In genomic region chr5:88814552-88814951, GRCm38 (mm10) we compare ENCODE assay signal across 27 mouse cellular contexts. TPM values are rescaled to one million over a fixed set of nuclear protein-coding genes. Genes with fewer than 3 reads are reported as not detected.
DNase-seq lines count a peak whose midpoint lies in the region; ATAC-seq and TF ChIP-seq lines count a peak whose summit lies in the region.
"Had no signal": no experiment of that assay in that cellular context is flagged by ENCODE, and none has a peak within 500 bp of the region (broad histone marks: within the 10 kb centered on the region; RNA-seq: fewer than 3 reads in every experiment).

No protein-coding gene starts in this region.

- no peak for ATAC-seq in midbrain, postnatal 0 days (ENCODE audit: low FRiP score)
- ATAC-seq in midbrain, embryonic 11.5 days (ENCODE audit: low FRiP score), result no peak
- no peak for ATAC-seq in frontal cortex, adult (ENCODE audit: low TSS enrichment)
- ATAC-seq: activated CD4-positive, CD25-positive, alpha-beta regulatory T cell, adult 4 months; forebrain, embryonic 16.5 days; intestine, embryonic 16.5 days; liver, embryonic 12.5 days; liver, postnatal 0 days; midbrain, embryonic 13.5 days had no signal

- no peaks in the 10 kb centered on the region for H3K27me3 ChIP-seq in midbrain, postnatal 0 days (ENCODE audit: insufficient read depth, low read length)
- no peaks in the 10 kb centered on the region for H3K27me3 ChIP-seq in midbrain, embryonic 11.5 days (ENCODE audit: control insufficient read depth, insufficient read depth, low read length)
- H3K27me3 ChIP-seq: embryonic facial prominence, embryonic 13.5 days; heart, embryonic 12.5 days; hindbrain, embryonic 15.5 days; liver, embryonic 12.5 days; midbrain, embryonic 13.5 days; neural tube, embryonic 15.5 days; stomach, embryonic 15.5 days had no signal

- H3K4me1 ChIP-seq in midbrain, postnatal 0 days (ENCODE audit: insufficient read depth, low read length), result no peaks in the 10 kb centered on the region
- H3K4me1 ChIP-seq in midbrain, embryonic 11.5 days (ENCODE audit: control insufficient read depth, insufficient read depth, low read length), result no peaks in the 10 kb centered on the region
- H3K4me1 ChIP-seq: embryonic facial prominence, embryonic 13.5 days; heart, embryonic 12.5 days; hindbrain, embryonic 15.5 days; liver, embryonic 12.5 days; midbrain, embryonic 13.5 days; neural tube, embryonic 15.5 days; stomach, embryonic 15.5 days had no signal

- H3K36me3 ChIP-seq in midbrain, postnatal 0 days (ENCODE audit: insufficient read depth, low read length), result no peaks in the 10 kb centered on the region
- H3K36me3 ChIP-seq in midbrain, embryonic 11.5 days (ENCODE audit: control insufficient read depth, insufficient read depth, low read length), result no peaks in the 10 kb centered on the region
- H3K36me3 ChIP-seq: embryonic facial prominence, embryonic 13.5 days; heart, embryonic 12.5 days; hindbrain, embryonic 15.5 days; liver, embryonic 12.5 days; midbrain, embryonic 13.5 days; neural tube, embryonic 15.5 days; stomach, embryonic 15.5 days had no signal

- H3K4me3 ChIP-seq in midbrain, postnatal 0 days (ENCODE audit: low read depth, low read length), result no peak overlapping the region
- H3K4me3 ChIP-seq in midbrain, embryonic 11.5 days (ENCODE audit: low read depth, low read length), result no peak overlapping the region
- H3K4me3 ChIP-seq: embryonic facial prominence, embryonic 13.5 days; heart, adult 2 months; heart, embryonic 12.5 days; hindbrain, embryonic 15.5 days; liver, embryonic 12.5 days; midbrain, embryonic 13.5 days; neural tube, embryonic 15.5 days; stomach, embryonic 15.5 days had no signal

- no peak overlapping the region for H3K4me2 ChIP-seq in midbrain, postnatal 0 days (ENCODE audit: low read depth, low read length, poor library complexity, severe bottlenecking)
- H3K4me2 ChIP-seq in midbrain, embryonic 11.5 days, result no peak overlapping the region
- H3K4me2 ChIP-seq: embryonic facial prominence, embryonic 13.5 days; heart, embryonic 12.5 days; hindbrain, embryonic 15.5 days; liver, embryonic 12.5 days; midbrain, embryonic 13.5 days; neural tube, embryonic 15.5 days; stomach, embryonic 15.5 days had no signal

- peak; percentile 40 for DNase-seq in midbrain, postnatal 0 days (ENCODE audit: low spot score)
- no peak for DNase-seq in midbrain, embryonic 11.5 days (ENCODE audit: low spot score, missing footprints)
- DNase-seq in cerebellum, adult 18-20 months, result peak; percentile 89 to 94
- DNase-seq in cerebellum, postnatal 10 days, result peak; percentile 90 to 93
- DNase-seq in neural tube, embryonic 10.5 days (ENCODE audit: extremely low spot score, low spot score), result no peak
- no peak for DNase-seq in urinary bladder, postnatal 4 days (ENCODE audit: low spot score in 2 of 2)
- DNase-seq: adrenal gland, adult 2 months; B cell, adult 2 months; heart, adult 2 months; heart, postnatal 4 days; kidney, adult 8-10 months; kidney, postnatal 10 days; liver, postnatal 0 days; lung, postnatal 36 days; retina, postnatal 1 day; right cerebral cortex, postnatal 14 days had no signal

- no peak overlapping the region for H3K27ac ChIP-seq in midbrain, postnatal 0 days (ENCODE audit: low read depth, low read length)
- H3K27ac ChIP-seq in midbrain, embryonic 11.5 days (ENCODE audit: low read depth, low read length), result no peak overlapping the region
- H3K27ac ChIP-seq: embryonic facial prominence, embryonic 13.5 days; heart, adult 2 months; hindbrain, embryonic 15.5 days; liver, embryonic 12.5 days; midbrain, embryonic 13.5 days; neural tube, embryonic 15.5 days; stomach, embryonic 15.5 days had no signal

- H3K9me3 ChIP-seq in midbrain, postnatal 0 days (ENCODE audit: low read length), result no peaks in the 10 kb centered on the region
- H3K9me3 ChIP-seq in midbrain, embryonic 11.5 days (ENCODE audit: control insufficient read depth, low read length), result no peaks in the 10 kb centered on the region
- H3K9me3 ChIP-seq: embryonic facial prominence, embryonic 13.5 days; heart, embryonic 12.5 days; hindbrain, embryonic 15.5 days; liver, embryonic 12.5 days; midbrain, embryonic 13.5 days; neural tube, embryonic 15.5 days; stomach, embryonic 15.5 days had no signal

- TF ChIP-seq CTCF in midbrain, postnatal 0 days (IDR thresholded peaks at IDR 0.05), result no peak

- H3K9ac ChIP-seq in midbrain, postnatal 0 days (replicated peaks; ENCODE audit: low read length, poor library complexity, severe bottlenecking), result no peak overlapping the region
- H3K9ac ChIP-seq in midbrain, embryonic 11.5 days (ENCODE audit: low read length), result no peak overlapping the region
- H3K9ac ChIP-seq: embryonic facial prominence, embryonic 13.5 days; heart, embryonic 12.5 days; hindbrain, embryonic 15.5 days; liver, embryonic 12.5 days; liver, postnatal 0 days; midbrain, embryonic 13.5 days; neural tube, embryonic 15.5 days; stomach, embryonic 15.5 days had no signal

- WGBS in midbrain, postnatal 0 days, result 80% methylated on average over 4 of the region's 4 CpGs
- 79% methylated on average over 4 of the region's 4 CpGs for WGBS in midbrain, embryonic 11.5 days

RNA-seq across cellular contexts. Expression of gene Dck, which starts 49.8 kb away (rescaled TPM):
- total RNA-seq in midbrain, postnatal 0 days (2014; rRNA removed), result 25.6 and 29.9 TPM in 2 replicates
- 24.6 and 26.6 TPM in 2 replicates for polyA plus RNA-seq in midbrain, postnatal 0 days (2015; fragmentation: Nextera tagmentation; extraction: Ambion mirVana)
- polyA plus RNA-seq in midbrain, embryonic 11.5 days (2014; fragmentation: Nextera tagmentation; extraction: Ambion mirVana), result 143 and 150 TPM in 2 replicates

Comparison
In these comparisons a context has a peak if more than half of its experiments do, and no peak if none do; other contexts are left out.
1. DNase-seq: peak in midbrain, postnatal 0 days (single experiment), cerebellum, adult 18-20 months (2 of 2) and cerebellum, postnatal 10 days (2 of 2); none in midbrain, embryonic 11.5 days (single experiment), neural tube, embryonic 10.5 days (single experiment) and urinary bladder, postnatal 4 days (0 of 2).